Mouse (Mus musculus) heart, embryonic 14.5 days (tissue): Measurements from ENCODE around the gene Aanat. TPM values are rescaled to one million over a fixed set of nuclear protein-coding genes. Genes with fewer than 3 reads are reported as not detected.

Experiments
- ATAC-seq: fragments of 200-750 bp; cut with Nextera tagmentation; 2 replicates; pipeline ENCODE4 v1.8.0; 2017; ENCODE audit warnings: low read depth, moderate TSS enrichment; ENCODE audit not compliant: insufficient number of reproducible peaks, insufficient read depth, low FRiP score
- H3K27ac ChIP-seq, 2 experiments: fragments of 200-500 bp in 1 of 2; fragments of 300-500 bp in 1 of 2; sonication (generic) in 1 of 2; replicated peaks in 1 of 2; 2 replicates each; pipeline ENCODE4 v1.5.1; 2012 to 2014; ENCODE audit warnings: low read depth in 2 of 2, low read length in 2 of 2, control low read depth in 1 of 2, mild to moderate bottlenecking in 1 of 2, mixed read lengths in 1 of 2; ENCODE audit not compliant: control insufficient read depth in 1 of 2, insufficient read depth in 1 of 2
- H3K27me3 ChIP-seq: fragments of 300-500 bp; sonication (generic); 2 replicates; pipeline ENCODE4 v1.6.1; 2014; ENCODE audit warnings: mild to moderate bottlenecking, low read length, control low read depth; ENCODE audit not compliant: control insufficient read depth, insufficient read depth
- H3K36me3 ChIP-seq: fragments of 300-500 bp; sonication (generic); 2 replicates; pipeline ENCODE4 v1.6.1; 2014; ENCODE audit warnings: mild to moderate bottlenecking, control low read depth, low read length, mixed read lengths; ENCODE audit not compliant: control insufficient read depth, insufficient read depth
- H3K4me1 ChIP-seq, 2 experiments: fragments of 200-500 bp in 1 of 2; fragments of 300-500 bp in 1 of 2; sonication (generic) in 1 of 2; 2 replicates each; pipeline ENCODE4 v1.6.1; 2012 to 2014; ENCODE audit warnings: low read length in 2 of 2, control low read depth in 1 of 2, mixed read lengths in 1 of 2; ENCODE audit not compliant: control insufficient read depth in 2 of 2, insufficient read depth in 2 of 2
- H3K4me2 ChIP-seq: fragments of 300-500 bp; sonication (generic); 2 replicates; pipeline ENCODE4 v1.6.1; 2014; ENCODE audit warnings: mild to moderate bottlenecking, low read length
- H3K4me3 ChIP-seq, 2 experiments: fragments of 200-500 bp in 1 of 2; fragments of 300-500 bp in 1 of 2; sonication (generic) in 1 of 2; 2 replicates each; pipeline ENCODE4 v1.5.1; 2012 to 2014; ENCODE audit warnings: low read length in 2 of 2, mild to moderate bottlenecking in 2 of 2, control low read depth in 1 of 2, low read depth in 1 of 2, moderate library complexity in 1 of 2; ENCODE audit not compliant: control insufficient read depth in 1 of 2, insufficient read depth in 1 of 2
- H3K9ac ChIP-seq: fragments of 300-500 bp; sonication (generic); 2 replicates; pipeline ENCODE4 v1.6.1; 2014; ENCODE audit warnings: mild to moderate bottlenecking, low read length
- H3K9me3 ChIP-seq: fragments of 300-500 bp; sonication (generic); 2 replicates; pipeline ENCODE4 v1.6.1; 2016; ENCODE audit warnings: low read length, control low read depth; ENCODE audit not compliant: control insufficient read depth
- WGBS: fragments of 180-500 bp; shearing (Covaris S2); extraction: QIAGEN DNeasy Blood & Tissue Kit; methylation state at CpG from one replicate; pipeline ENCODE4 v1.1.7; 2014; 5-methylcytosine and 5-hydroxymethylcytosine counted together
- polyA plus RNA-seq: library from polyadenylated mRNA; unstranded; fragments of >200 nt; fragmentation: Nextera tagmentation; extraction: Ambion mirVana; gene quantifications from 2 replicates; pipeline ENCODE4 v1.2.1, GENCODE M21; 2014

Aanat gene
- polyA plus RNA-seq, 1 experiment from 2014 or later = 0.28 TPM

- no peak overlapping the region for H3K9ac ChIP-seq
- 84% methylated on average over 9 of the region's 9 CpGs for WGBS
- no peak overlapping the region for H3K4me3 ChIP-seq
- H3K27me3 ChIP-seq = no peaks in the 10 kb centered on the region
- no peak overlapping the region for H3K27ac ChIP-seq
- no peak for ATAC-seq
- no peaks in the 10 kb centered on the region for H3K9me3 ChIP-seq
- H3K4me2 ChIP-seq = no peak overlapping the region
- peaks cover 29 to 35% of the 10 kb centered on the region in 2 experiments for H3K4me1 ChIP-seq
- H3K36me3 ChIP-seq = peaks cover 42% of the 10 kb centered on the region
Measured at GRCm38 (mm10) chr11:116548780-116549179, 37.5 kb upstream of the Aanat start.

GRCm38 (mm10) chr11:116549273-116550038, 36.8 kb upstream of the Aanat start:
- H3K27ac ChIP-seq = peak overlapping the region in 1 of 2 experiments; percentile 21; a peak in 2 of 4 replicates
- 39% methylated on average over 11 of the region's 11 CpGs for WGBS
- peaks cover 35% of the 10 kb centered on the region for H3K36me3 ChIP-seq
- H3K9ac ChIP-seq = peak overlapping the region; percentile 13; the same call in 1 of the 2 replicates
- no peak for ATAC-seq
- no peaks in the 10 kb centered on the region for H3K27me3 ChIP-seq
- H3K9me3 ChIP-seq = no peaks in the 10 kb centered on the region
- no peak overlapping the region for H3K4me3 ChIP-seq
- peaks cover 32 to 42% of the 10 kb centered on the region in 2 experiments for H3K4me1 ChIP-seq
- peak overlapping the region; percentile 5; the same call in 1 of the 2 replicates for H3K4me2 ChIP-seq

DNA sequence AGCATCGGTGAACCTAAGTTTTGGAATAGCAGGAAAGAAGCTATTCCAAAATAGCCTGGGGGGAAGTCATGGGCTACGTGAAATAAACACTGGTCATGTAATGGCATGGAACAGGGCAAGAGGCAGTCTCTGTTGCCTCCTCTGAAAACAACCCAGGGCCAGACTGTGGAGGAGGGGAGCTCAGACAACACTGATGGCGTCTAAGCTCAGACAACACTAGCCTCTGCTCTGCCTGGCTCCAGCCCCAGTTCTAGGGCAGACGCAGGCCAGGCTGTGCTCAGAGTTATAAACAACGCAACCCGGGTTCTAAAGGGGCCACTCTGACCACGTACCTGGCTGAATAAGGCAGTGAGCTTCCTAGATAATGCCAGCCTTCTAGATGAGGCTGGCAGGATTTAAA, 35.5 kb upstream of the Aanat start:
- Histone ChIP-seq H3K27me3 (no peaks in the 10 kb centered on the region), H3K9me3 (no peaks in the 10 kb centered on the region), H3K27ac (peak overlapping the region; percentile 32 to 46; a peak in 2 of 4 replicates), H3K4me1 (peaks cover 41 to 54% of the 10 kb centered on the region in 2 experiments), H3K36me3 (peaks cover 22% of the 10 kb centered on the region), H3K4me2 (no peak overlapping the region), H3K4me3 (no peak overlapping the region), H3K9ac (peak overlapping the region; percentile 43; the same call in 1 of the 2 replicates)
- ATAC-seq = no peak
- WGBS = 31% methylated on average over 7 of the region's 7 CpGs

GRCm38 (mm10) chr11:116552194-116552593, 34.0 kb upstream of the Aanat start:
- WGBS = 88% methylated on average over 1 of the region's 1 CpGs
- H3K9ac ChIP-seq = no peak overlapping the region
- no peak overlapping the region for H3K27ac ChIP-seq
- no peak overlapping the region for H3K4me3 ChIP-seq
- no peak for ATAC-seq
- no peak overlapping the region for H3K4me2 ChIP-seq
- no peaks in the 10 kb centered on the region for H3K27me3 ChIP-seq
- peaks cover 8% of the 10 kb centered on the region; the same call in 1 of the 2 replicates for H3K36me3 ChIP-seq
- no peaks in the 10 kb centered on the region for H3K9me3 ChIP-seq
- H3K4me1 ChIP-seq = peaks cover 49 to 64% of the 10 kb centered on the region in 2 experiments

DNA sequence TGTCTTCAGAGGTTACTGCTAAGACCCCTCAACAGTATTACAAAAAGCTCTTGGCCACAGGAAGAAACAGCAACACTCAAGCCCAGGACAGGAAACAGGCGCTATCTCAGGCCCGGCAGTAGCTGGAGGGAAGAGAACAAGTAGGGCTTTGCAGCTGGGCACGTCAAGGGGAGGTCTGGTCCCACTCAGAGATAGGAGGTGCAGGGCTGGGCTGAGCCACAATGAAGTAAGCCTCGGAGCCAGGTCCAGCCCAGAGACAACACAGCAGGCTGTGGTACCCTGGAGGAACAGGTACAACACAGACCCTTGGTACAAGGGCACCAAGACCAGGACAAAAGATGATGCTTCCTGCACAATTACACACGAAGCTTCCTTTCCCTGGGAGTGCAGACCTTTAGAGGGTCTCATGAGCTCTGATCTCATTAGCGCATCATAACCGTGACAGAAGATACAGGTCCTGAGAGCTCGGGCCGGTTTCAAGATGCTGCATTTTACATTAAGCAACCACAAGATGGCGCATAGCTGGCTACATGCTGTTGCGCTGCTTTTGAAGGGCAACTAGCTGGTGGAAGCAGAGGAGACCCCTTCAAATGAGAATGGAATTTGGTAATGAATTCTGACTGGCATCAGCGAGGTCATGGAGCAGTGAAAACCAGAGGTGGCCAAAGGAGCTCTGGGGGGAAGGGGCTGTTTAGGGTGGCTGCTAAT, 31.9 kb upstream of the Aanat start:
- Histone ChIP-seq H3K4me1 (peaks cover 42 to 57% of the 10 kb centered on the region in 2 experiments), H3K4me3 (no peak overlapping the region), H3K36me3 (no peaks in the 10 kb centered on the region), H3K27me3 (no peaks in the 10 kb centered on the region), H3K27ac (peak overlapping the region; percentile 37 to 67), H3K9me3 (no peaks in the 10 kb centered on the region), H3K4me2 (peak overlapping the region; percentile 20), H3K9ac (no peak overlapping the region)
- 10% methylated on average over 12 of the region's 12 CpGs for WGBS
- peak; percentile 58; the same call in 1 of the 2 replicates for ATAC-seq

- Histone ChIP-seq H3K4me1 (peaks cover 31 to 46% of the 10 kb centered on the region in 2 experiments), H3K36me3 (no peaks in the 10 kb centered on the region), H3K27ac (no peak overlapping the region), H3K9me3 (no peaks in the 10 kb centered on the region), H3K4me2 (no peak overlapping the region; the same call in 1 of the 2 replicates), H3K27me3 (no peaks in the 10 kb centered on the region), H3K9ac (peak overlapping the region; percentile 42; the same call in 1 of the 2 replicates), H3K4me3 (no peak overlapping the region)
- WGBS = 44% methylated on average over 1 of the region's 1 CpGs
- ATAC-seq = no peak
Measured at GRCm38 (mm10) chr11:116555572-116555971, 30.7 kb upstream of the Aanat start.

DNA sequence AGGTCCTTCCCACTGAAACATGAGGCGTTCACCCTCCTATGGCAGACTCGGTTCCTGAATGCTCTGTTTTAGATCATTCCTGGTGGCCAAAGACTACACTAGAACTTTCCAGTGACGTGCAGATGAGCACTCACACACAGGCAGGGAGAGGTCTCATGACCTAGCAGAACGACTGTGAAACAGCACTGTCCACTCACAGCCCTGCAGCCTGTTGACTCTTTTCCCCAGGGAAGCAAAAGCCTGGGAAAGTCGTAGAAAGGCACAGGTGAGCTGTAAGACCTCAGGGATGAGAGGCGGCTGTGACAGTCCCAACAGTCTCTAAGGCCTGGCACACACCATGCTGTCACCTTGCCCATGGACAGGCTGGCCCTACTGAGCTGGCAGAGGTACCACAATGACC, 29.9 kb upstream of the Aanat start:
- no peak overlapping the region for H3K4me3 ChIP-seq
- H3K4me2 ChIP-seq = no peak overlapping the region; the same call in 1 of the 2 replicates
- WGBS = 20% methylated on average over 6 of the region's 6 CpGs
- ATAC-seq = no peak
- H3K9me3 ChIP-seq = no peaks in the 10 kb centered on the region
- peaks cover 24 to 38% of the 10 kb centered on the region in 2 experiments for H3K4me1 ChIP-seq
- no peaks in the 10 kb centered on the region for H3K36me3 ChIP-seq
- peak overlapping the region; percentile 42 for H3K9ac ChIP-seq
- H3K27me3 ChIP-seq = no peaks in the 10 kb centered on the region
- no peak overlapping the region; a peak in 1 of 4 replicates for H3K27ac ChIP-seq
